Mouse (Mus musculus) urinary bladder, adult 18-20 months (tissue): Measurements from ENCODE around the gene Cdyl.

Experiments used
- DNase-seq, 2 experiments: peaks; one replicate each; pipeline ENCODE4 v3.0.0; 2022; ENCODE audit warnings: low spot score in 2 of 2, mixed read lengths in 2 of 2

Cdyl gene

GRCm38 (mm10) chr13:35659406-35659985, at the start of gene Cdyl:
Gene Cdyl (plus strand): TSS chr13:35659833.
- DNase-seq: no peak

- DNase-seq: no peak
Measured at GRCm38 (mm10) chr13:35610718-35611117, 48.9 kb upstream of the Cdyl start.

- no peak for DNase-seq
Measured at GRCm38 (mm10) chr13:35612506-35612905, 47.1 kb upstream of the Cdyl start.

- no peak for DNase-seq
Measured at GRCm38 (mm10) chr13:35614832-35615479, 44.7 kb upstream of the Cdyl start.

- no peak for DNase-seq
Measured at GRCm38 (mm10) chr13:35616524-35617099, 43.0 kb upstream of the Cdyl start.

- DNase-seq: no peak
Measured at GRCm38 (mm10) chr13:35619356-35619755, 40.3 kb upstream of the Cdyl start.

GRCm38 (mm10) chr13:35620756-35621155, 38.9 kb upstream of the Cdyl start:
- DNase-seq: no peak

- no peak for DNase-seq
Measured at GRCm38 (mm10) chr13:35624831-35625230, 34.8 kb upstream of the Cdyl start.

GRCm38 (mm10) chr13:35625556-35625955, 34.1 kb upstream of the Cdyl start:
- DNase-seq: no peak

GRCm38 (mm10) chr13:35627319-35627718, 32.3 kb upstream of the Cdyl start:
- DNase-seq: no peak

GRCm38 (mm10) chr13:35647132-35647823, 12.4 kb upstream of the Cdyl start:
- DNase-seq: no peak

- no peak for DNase-seq
Measured at GRCm38 (mm10) chr13:35650284-35650872, 9.3 kb upstream of the Cdyl start.

GRCm38 (mm10) chr13:35652851-35653250, 6.8 kb upstream of the Cdyl start:
- no peak for DNase-seq

- no peak for DNase-seq
Measured at GRCm38 (mm10) chr13:35656853-35657252, 2.8 kb upstream of the Cdyl start.

GRCm38 (mm10) chr13:35665456-35665855, 5.8 kb downstream of the Cdyl start:
- no peak for DNase-seq

- no peak for DNase-seq
Measured at GRCm38 (mm10) chr13:35669910-35670469, 10.4 kb downstream of the Cdyl start.

GRCm38 (mm10) chr13:35670875-35671274, 11.2 kb downstream of the Cdyl start:
- no peak for DNase-seq

- DNase-seq: no peak
Measured at GRCm38 (mm10) chr13:35676921-35677320, 17.3 kb downstream of the Cdyl start.

- no peak for DNase-seq
Measured at GRCm38 (mm10) chr13:35677433-35678051, 17.9 kb downstream of the Cdyl start.

GRCm38 (mm10) chr13:35678691-35679090, 19.1 kb downstream of the Cdyl start:
- no peak for DNase-seq

- no peak for DNase-seq
Measured at GRCm38 (mm10) chr13:35681361-35681760, 21.7 kb downstream of the Cdyl start.

GRCm38 (mm10) chr13:35686273-35686672, 26.6 kb downstream of the Cdyl start:
- no peak for DNase-seq
